Mouse (Mus musculus) stomach, postnatal 0 days (tissue): Measurements from ENCODE around the gene Nufip1.

Experiments
- CTCF ChIP-seq: IDR thresholded peaks from 2 replicates; pipeline ENCODE4 v1.5.1; 2016; ENCODE audit warnings: antibody characterized with exemption, low read depth, mild to moderate bottlenecking, moderate library complexity
- EP300 ChIP-seq: optimal IDR thresholded peaks from 2 replicates; pipeline ENCODE3; 2016; ENCODE audit warnings: antibody characterized with exemption

DNA sequence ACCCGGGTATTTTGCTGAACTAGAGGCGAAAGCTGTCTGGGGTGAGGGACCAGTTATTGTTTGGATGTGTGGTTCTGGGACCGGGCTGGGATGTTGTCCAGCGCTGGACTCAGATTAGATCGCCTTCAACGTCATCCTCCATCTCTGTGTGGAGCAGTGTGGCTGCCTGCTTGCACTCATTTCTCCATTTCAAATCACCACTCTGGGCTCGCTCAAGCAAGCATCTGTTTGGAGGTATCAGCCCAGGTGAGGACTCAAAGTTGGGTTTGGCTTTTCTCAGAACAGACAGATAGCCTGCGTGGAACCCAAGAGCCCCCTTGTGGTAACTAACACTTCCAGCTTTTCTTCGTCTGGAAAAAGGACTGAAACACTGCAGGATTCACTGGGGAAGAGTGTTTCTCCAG lies 33.6 kb upstream of the Nufip1 start:
- no peak for TF ChIP-seq EP300
- peak; percentile 94 for TF ChIP-seq CTCF
